Mouse (Mus musculus) erythroblast, embryonic 14.5 days (primary cell): ENCODE data around the gene Plekhd1.

Experiments
- GATA1 ChIP-seq: IDR thresholded peaks from 2 replicates; pipeline ENCODE4 v1.6.1; 2012; ENCODE audit warnings: low read length, inconsistent platforms, mixed read lengths
- TAL1 ChIP-seq: IDR thresholded peaks from 3 replicates; pipeline ENCODE4 v1.6.1; 2012; ENCODE audit warnings: low read length, inconsistent platforms, mixed read lengths

DNA sequence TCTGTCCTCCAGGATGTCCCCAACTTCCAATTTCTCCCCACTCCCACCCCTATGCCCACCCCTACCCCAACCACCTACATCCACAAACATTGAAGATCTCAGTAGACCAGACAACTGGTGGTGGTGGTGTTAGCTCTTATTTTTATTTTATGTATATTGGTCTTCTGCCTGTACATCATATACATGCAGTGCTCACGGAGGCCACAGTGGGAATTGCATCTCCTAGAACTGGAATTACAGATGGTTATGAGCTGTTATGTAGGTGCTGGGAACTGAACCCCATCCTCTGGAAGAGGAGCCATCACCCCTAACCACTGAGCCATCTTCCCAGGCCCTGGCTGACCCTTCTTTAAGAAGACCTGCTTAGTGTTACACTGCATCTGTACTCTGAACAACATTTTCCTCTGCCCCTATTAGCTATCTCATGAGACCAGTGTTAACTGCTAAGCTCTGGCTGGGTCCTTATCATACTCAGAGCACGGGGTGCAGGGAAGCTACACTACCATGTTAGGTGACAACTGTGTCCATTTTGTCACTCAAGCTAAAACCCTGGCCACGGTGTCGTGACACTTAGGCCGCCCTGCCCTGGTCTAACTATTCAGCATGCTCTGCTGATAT is 6.2 kb downstream of the Plekhd1 start:
- TF ChIP-seq GATA1 (0 out of 2 replicates have a peak, but pooled peaks have one; percentile 34), TAL1 (peak; percentile 70; the same call in 2 of the 3 replicates)
